ENCODE assay signal across 8 mouse cellular contexts in the genomic region with DNA sequence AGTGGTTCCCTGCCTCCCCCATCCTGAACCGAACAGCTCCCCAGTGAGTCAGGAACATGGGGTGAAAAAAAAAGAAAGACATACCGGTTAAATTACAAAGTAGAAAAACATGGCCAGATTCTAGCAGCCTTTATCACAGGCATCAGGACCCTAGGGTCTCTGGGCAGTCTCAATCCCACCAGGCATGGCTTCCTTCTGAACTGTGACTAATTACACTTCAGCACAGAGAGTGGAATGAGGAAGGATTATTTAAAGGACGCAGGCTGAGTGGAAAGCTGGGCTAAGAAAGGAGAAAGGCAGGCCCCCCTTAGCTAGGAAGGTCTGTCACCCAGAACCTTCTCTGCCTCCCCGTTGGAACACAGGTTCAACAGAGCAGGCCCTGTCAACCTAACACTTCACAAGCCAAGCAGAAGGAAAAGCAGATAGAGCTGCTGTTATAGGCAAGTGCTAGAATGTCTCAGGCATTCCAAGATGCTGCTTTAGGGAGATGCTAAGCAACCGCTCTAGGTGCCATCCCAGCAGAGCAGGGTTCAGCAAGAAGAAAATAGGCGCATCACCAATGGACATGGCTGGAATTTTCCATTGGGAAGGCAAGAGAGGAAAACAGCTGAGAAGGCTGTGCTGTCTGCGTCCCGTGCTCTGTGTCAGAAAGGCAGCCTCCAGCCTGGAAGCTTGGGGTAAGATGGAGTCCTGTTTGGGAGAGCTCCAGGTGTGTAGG. TPM values are rescaled to one million over a fixed set of nuclear protein-coding genes. Genes with fewer than 3 reads are reported as not detected.
DNase-seq lines count a peak whose midpoint lies in the region; ATAC-seq lines count a peak whose summit lies in the region.

No protein-coding gene starts in this region.

- DNase-seq in kidney, postnatal 10 days = no peak
- peak; percentile 61 to 70 for DNase-seq in cerebellum, postnatal 25 days
- DNase-seq in layer of hippocampus, postnatal 14 days (ENCODE audit: low spot score in 2 of 2) = no peak
- DNase-seq in spleen, adult 12 weeks (ENCODE audit: low spot score) = no peak

- H3K9me3 ChIP-seq in kidney, embryonic 15.5 days (replicated peaks) = no peaks in the 10 kb centered on the region
- no peaks in the 10 kb centered on the region for H3K9me3 ChIP-seq in hindbrain, embryonic 13.5 days
- no peaks in the 10 kb centered on the region for H3K9me3 ChIP-seq in midbrain, embryonic 16.5 days (replicated peaks; ENCODE audit: control insufficient read depth, low read length, poor library complexity, severe bottlenecking)

- H3K36me3 ChIP-seq in kidney, embryonic 15.5 days = peaks cover 35% of the 10 kb centered on the region
- peaks cover 23% of the 10 kb centered on the region for H3K36me3 ChIP-seq in hindbrain, embryonic 13.5 days
- peaks cover 6% of the 10 kb centered on the region; the same call in 1 of the 2 replicates for H3K36me3 ChIP-seq in midbrain, embryonic 16.5 days (ENCODE audit: control insufficient read depth, insufficient read depth, low read length)

- peaks cover 82% of the 10 kb centered on the region for H3K4me1 ChIP-seq in kidney, embryonic 15.5 days
- peaks cover 94% of the 10 kb centered on the region for H3K4me1 ChIP-seq in hindbrain, embryonic 13.5 days (replicated peaks)
- peaks cover 81% of the 10 kb centered on the region for H3K4me1 ChIP-seq in midbrain, embryonic 16.5 days (ENCODE audit: control insufficient read depth, insufficient read depth, low read length)

- no peak overlapping the region for H3K9ac ChIP-seq in kidney, embryonic 15.5 days
- peak overlapping the region; percentile 74 for H3K9ac ChIP-seq in hindbrain, embryonic 13.5 days
- H3K9ac ChIP-seq in midbrain, embryonic 16.5 days (ENCODE audit: low read depth, low read length) = peak overlapping the region; percentile 23

- H3K4me2 ChIP-seq in kidney, embryonic 15.5 days = peak overlapping the region; percentile 17
- H3K4me2 ChIP-seq in hindbrain, embryonic 13.5 days = peak overlapping the region; percentile 74
- H3K4me2 ChIP-seq in midbrain, embryonic 16.5 days (ENCODE audit: low read length) = peak overlapping the region; percentile 61

- peak overlapping the region; percentile 96 for H3K27ac ChIP-seq in kidney, embryonic 15.5 days
- H3K27ac ChIP-seq in hindbrain, embryonic 13.5 days = peak overlapping the region; percentile 98
- H3K27ac ChIP-seq in midbrain, embryonic 16.5 days (ENCODE audit: low read length) = peak overlapping the region; percentile 86

- no peaks in the 10 kb centered on the region for H3K27me3 ChIP-seq in kidney, embryonic 15.5 days
- H3K27me3 ChIP-seq in hindbrain, embryonic 13.5 days = no peaks in the 10 kb centered on the region
- H3K27me3 ChIP-seq in midbrain, embryonic 16.5 days (ENCODE audit: control insufficient read depth, insufficient read depth, low read depth, low read length) = no peaks in the 10 kb centered on the region

- WGBS in kidney, embryonic 15.5 days = 37% methylated on average over 8 of the region's 8 CpGs
- 29% methylated on average over 8 of the region's 8 CpGs for WGBS in hindbrain, embryonic 13.5 days
- 33% methylated on average over 8 of the region's 8 CpGs for WGBS in midbrain, embryonic 16.5 days

- ATAC-seq in kidney, embryonic 15.5 days (replicated peaks; ENCODE audit: low FRiP score) = no peak; the same call in 1 of the 2 replicates
- ATAC-seq in hindbrain, embryonic 13.5 days (ENCODE audit: low FRiP score) = no peak
- ATAC-seq in midbrain, embryonic 16.5 days = no peak
- ATAC-seq in megakaryocyte-erythroid progenitor cell, adult 5-6 weeks (replicated peaks; ENCODE audit: low FRiP score, low TSS enrichment, poor library complexity, severe bottlenecking) = no peak

- H3K4me3 ChIP-seq in kidney, embryonic 15.5 days (replicated peaks) = no peak overlapping the region
- H3K4me3 ChIP-seq in hindbrain, embryonic 13.5 days = peak overlapping the region; percentile 32
- peak overlapping the region; percentile 31; the same call in 1 of the 2 replicates for H3K4me3 ChIP-seq in midbrain, embryonic 16.5 days (ENCODE audit: low read depth, low read length)

RNA-seq across cellular contexts. Expression of a gene that starts 22.5 kb away (rescaled TPM):
- 67.1 and 68.3 TPM in 2 replicates for polyA plus RNA-seq in kidney, embryonic 15.5 days (2015; fragmentation: Nextera tagmentation; extraction: Ambion mirVana)
- 82.2 and 86.6 TPM in 2 replicates for polyA plus RNA-seq in hindbrain, embryonic 13.5 days (2015; fragmentation: Nextera tagmentation; extraction: Ambion mirVana)
- polyA plus RNA-seq in midbrain, embryonic 16.5 days (2015; fragmentation: Nextera tagmentation; extraction: Ambion mirVana) = 78.7 and 87.3 TPM in 2 replicates
- total RNA-seq in megakaryocyte-erythroid progenitor cell, adult 5-6 weeks (2014; fragmentation: Nextera tagmentation) = 70.9 and 80.1 TPM in 2 replicates
- total RNA-seq in megakaryocyte-erythroid progenitor cell, adult 5-6 weeks (2017) = 27.2 and 42.9 TPM in 2 replicates
- total RNA-seq in layer of hippocampus, postnatal 14 days (2021) = 100 to 1,000 TPM; 138 to 143 TPM

Comparison
In these comparisons a context has a peak if more than half of its experiments do, and no peak if none do; other contexts are left out.
1. H3K4me2 ChIP-seq: peak in every context shown above with its lines; median percentile 74 in hindbrain, embryonic 13.5 days; 61 in midbrain, embryonic 16.5 days; 17 in kidney, embryonic 15.5 days.
2. DNase-seq: peak in cerebellum, postnatal 25 days (2 of 2); none in kidney, postnatal 10 days (single experiment), layer of hippocampus, postnatal 14 days (0 of 2) and spleen, adult 12 weeks (single experiment).
3. Peak in every context shown above with its lines, with median percentiles within 50 percentile points of each other: H3K27ac ChIP-seq.